Mouse (Mus musculus): ENCODE results near the gene Rcan2. TPM values are rescaled to one million over a fixed set of nuclear protein-coding genes. Genes with fewer than 3 reads are reported as not detected.

The Rcan2 gene
- polyA plus RNA-seq, 1 experiment from 2014 or later: 22.4 TPM

- Histone ChIP-seq H3K27ac (replicated peaks) (no peak overlapping the region), H3K9me3 (no peaks in the 10 kb centered on the region), H3K9ac (replicated peaks) (no peak overlapping the region), H3K4me2 (replicated peaks) (no peak overlapping the region), H3K36me3 (no peaks in the 10 kb centered on the region), H3K27me3 (no peaks in the 10 kb centered on the region), H3K4me1 (peaks cover 23% of the 10 kb centered on the region), H3K4me3 (no peak overlapping the region)
- 87% methylated on average over 9 of the region's 9 CpGs for WGBS
- no peak for ATAC-seq (ENCODE audit: low FRiP score, low read depth)
Observed at GRCm38 (mm10) chr17:44027311-44027710, 226.2 kb downstream of the Rcan2 start.

DNA sequence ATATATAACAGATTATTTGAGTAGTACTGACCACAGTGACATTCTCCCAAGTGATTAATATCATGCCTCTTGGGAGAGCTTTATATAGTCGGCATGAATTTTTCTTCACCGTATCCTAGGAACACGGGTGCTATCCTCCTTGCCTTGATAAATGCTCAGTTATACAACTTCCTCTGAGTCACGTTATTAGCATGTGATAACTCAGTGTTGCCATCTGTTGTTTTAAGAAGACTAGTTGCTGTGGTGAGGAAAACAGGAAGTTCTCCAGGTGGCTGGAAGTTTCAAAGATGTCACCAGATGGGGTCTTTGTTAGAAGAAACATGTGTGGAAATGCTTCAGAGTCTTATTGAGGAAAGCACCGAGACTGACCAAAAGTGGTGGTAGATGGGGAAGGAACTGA is 228.5 kb downstream of the Rcan2 start:
- WGBS: 84% methylated on average over 5 of the region's 5 CpGs
- ATAC-seq (ENCODE audit: low FRiP score, low read depth): no peak
- H3K27me3 ChIP-seq: no peaks in the 10 kb centered on the region

DNA sequence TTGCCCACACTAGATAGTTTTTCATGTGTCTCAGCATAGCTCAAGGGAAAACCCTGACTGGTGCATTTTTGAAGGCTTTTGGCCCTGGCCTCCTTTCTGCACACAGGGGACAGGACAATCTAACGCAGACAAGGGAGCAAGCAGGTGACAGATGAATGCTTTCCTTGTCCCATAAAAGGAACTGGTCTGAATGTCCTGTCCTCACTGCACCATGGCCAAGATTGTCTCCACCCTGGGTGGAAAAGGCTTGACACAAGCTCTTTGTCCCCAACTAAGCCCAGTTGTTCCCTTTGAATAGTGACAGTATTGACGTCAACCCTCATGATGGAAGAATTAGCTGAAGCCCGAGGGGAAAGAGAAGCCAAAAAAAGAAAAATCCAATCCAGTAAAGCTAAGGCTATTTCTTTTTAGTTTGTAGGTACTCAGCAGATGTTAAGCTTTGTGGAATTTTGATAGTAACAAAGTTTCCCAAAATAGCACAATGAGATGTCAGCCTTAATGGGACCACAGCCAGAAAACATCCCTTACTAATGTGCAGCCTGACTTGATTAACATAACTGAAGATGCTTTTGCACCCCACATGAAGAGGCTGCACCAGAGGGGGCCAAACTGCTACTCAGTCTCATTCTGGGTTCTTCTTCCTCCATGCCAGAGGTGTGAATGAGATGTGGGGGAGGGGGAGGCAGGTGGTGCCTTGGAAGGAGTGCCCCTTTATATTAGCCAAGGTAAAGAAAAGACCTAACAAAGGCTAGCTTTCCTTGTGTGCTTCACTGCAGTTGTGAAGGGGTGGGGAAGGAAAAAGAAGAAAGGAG is 229.8 kb downstream of the Rcan2 start:
- Histone ChIP-seq H3K4me2 (replicated peaks) (no peak overlapping the region), H3K36me3 (no peaks in the 10 kb centered on the region), H3K4me3 (no peak overlapping the region), H3K4me1 (peaks cover 18% of the 10 kb centered on the region), H3K9me3 (no peaks in the 10 kb centered on the region), H3K27ac (replicated peaks) (no peak overlapping the region), H3K27me3 (no peaks in the 10 kb centered on the region), H3K9ac (replicated peaks) (no peak overlapping the region)
- WGBS: 30% methylated on average over 3 of the region's 3 CpGs
- ATAC-seq (ENCODE audit: low FRiP score, low read depth): no peak

More for the DNA sequence above, 228.5 kb downstream of the Rcan2 start:
- H3K4me3 ChIP-seq: no peak overlapping the region
- no peaks in the 10 kb centered on the region for H3K9me3 ChIP-seq
- H3K36me3 ChIP-seq: no peaks in the 10 kb centered on the region
- H3K4me1 ChIP-seq: peaks cover 23% of the 10 kb centered on the region
- H3K27ac ChIP-seq (replicated peaks): no peak overlapping the region
- no peak overlapping the region for H3K4me2 ChIP-seq (replicated peaks)
- H3K9ac ChIP-seq (replicated peaks): no peak overlapping the region

- Histone ChIP-seq H3K4me3 (no peak overlapping the region), H3K9ac (replicated peaks) (no peak overlapping the region), H3K4me1 (peaks cover 10% of the 10 kb centered on the region), H3K27me3 (no peaks in the 10 kb centered on the region), H3K4me2 (replicated peaks) (no peak overlapping the region), H3K9me3 (no peaks in the 10 kb centered on the region), H3K27ac (replicated peaks) (no peak overlapping the region), H3K36me3 (no peaks in the 10 kb centered on the region)
- no peak for ATAC-seq (ENCODE audit: low FRiP score, low read depth)
- 100% methylated on average over 1 of the region's 1 CpGs for WGBS
Observed at GRCm38 (mm10) chr17:44035005-44035404, 233.9 kb downstream of the Rcan2 start.

- Histone ChIP-seq H3K36me3 (no peaks in the 10 kb centered on the region), H3K9me3 (no peaks in the 10 kb centered on the region), H3K9ac (replicated peaks) (no peak overlapping the region), H3K4me2 (replicated peaks) (no peak overlapping the region), H3K27ac (replicated peaks) (no peak overlapping the region), H3K4me1 (no peaks in the 10 kb centered on the region), H3K4me3 (no peak overlapping the region), H3K27me3 (no peaks in the 10 kb centered on the region)
- 62% methylated on average over 9 of the region's 9 CpGs for WGBS
- no peak for ATAC-seq (ENCODE audit: low FRiP score, low read depth)
Observed at GRCm38 (mm10) chr17:44038656-44039055, 237.5 kb downstream of the Rcan2 start.

DNA sequence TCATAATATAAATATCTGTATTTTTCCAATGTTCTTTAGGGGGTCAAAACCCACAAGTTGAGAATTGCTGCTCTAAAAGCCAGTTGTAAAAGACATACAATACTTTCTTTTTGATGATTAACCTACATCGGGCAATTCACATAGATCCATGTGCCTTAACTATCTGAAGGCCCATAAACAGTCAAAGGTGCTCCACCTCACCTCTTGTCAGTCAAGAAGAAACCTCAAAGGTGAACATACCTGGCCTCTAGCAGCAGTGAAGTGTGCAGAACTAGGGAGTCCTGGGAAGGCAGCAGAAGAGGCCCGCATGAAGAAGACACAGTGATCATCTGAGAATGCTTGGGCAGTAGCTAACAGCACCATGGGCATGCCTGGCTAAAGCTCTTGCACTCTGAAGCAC is 239.3 kb downstream of the Rcan2 start:
- Histone ChIP-seq H3K4me3 (no peak overlapping the region), H3K9me3 (no peaks in the 10 kb centered on the region), H3K27me3 (no peaks in the 10 kb centered on the region), H3K4me2 (replicated peaks) (no peak overlapping the region), H3K9ac (replicated peaks) (no peak overlapping the region), H3K36me3 (no peaks in the 10 kb centered on the region), H3K4me1 (no peaks in the 10 kb centered on the region), H3K27ac (replicated peaks) (no peak overlapping the region)
- no peak for ATAC-seq (ENCODE audit: low FRiP score, low read depth)
- 97% methylated on average over 2 of the region's 2 CpGs for WGBS

GRCm38 (mm10) chr17:44042301-44042700 is 241.2 kb downstream of the Rcan2 start:
- H3K27me3 ChIP-seq: no peaks in the 10 kb centered on the region
- H3K36me3 ChIP-seq: no peaks in the 10 kb centered on the region
- no peaks in the 10 kb centered on the region for H3K4me1 ChIP-seq
- H3K9me3 ChIP-seq: no peaks in the 10 kb centered on the region
- no peak overlapping the region for H3K4me3 ChIP-seq
- WGBS: 74% methylated on average over 2 of the region's 2 CpGs
- H3K4me2 ChIP-seq (replicated peaks): no peak overlapping the region
- no peak overlapping the region for H3K27ac ChIP-seq (replicated peaks)
- no peak overlapping the region for H3K9ac ChIP-seq (replicated peaks)
- no peak for ATAC-seq (ENCODE audit: low FRiP score, low read depth)

DNA sequence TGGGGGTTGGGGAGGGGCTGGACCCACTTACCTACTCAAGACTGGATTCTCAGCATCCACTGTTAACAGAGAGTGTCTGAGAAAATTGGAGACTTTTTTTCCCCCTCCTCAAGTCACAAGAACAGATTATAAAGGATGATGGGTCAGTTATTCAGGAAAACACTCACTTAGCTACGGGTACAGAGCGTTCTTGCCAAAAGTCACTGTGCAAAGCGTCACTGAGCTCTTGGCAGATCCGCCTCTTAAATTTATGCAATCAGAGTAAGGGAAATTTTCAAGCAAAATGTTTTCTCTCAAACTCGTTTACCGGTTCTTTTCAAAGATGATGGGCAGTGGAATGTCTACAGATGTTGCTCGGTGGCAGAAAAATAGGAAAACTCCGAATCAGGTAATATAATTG is 241.7 kb downstream of the Rcan2 start:
- H3K27me3 ChIP-seq: no peaks in the 10 kb centered on the region
- 92% methylated on average over 8 of the region's 8 CpGs for WGBS
- no peak overlapping the region for H3K27ac ChIP-seq (replicated peaks)
- H3K36me3 ChIP-seq: no peaks in the 10 kb centered on the region
- H3K4me3 ChIP-seq: no peak overlapping the region
- no peaks in the 10 kb centered on the region for H3K4me1 ChIP-seq
- H3K9me3 ChIP-seq: no peaks in the 10 kb centered on the region
- no peak for ATAC-seq (ENCODE audit: low FRiP score, low read depth)
- no peak overlapping the region for H3K4me2 ChIP-seq (replicated peaks)
- H3K9ac ChIP-seq (replicated peaks): no peak overlapping the region

DNA sequence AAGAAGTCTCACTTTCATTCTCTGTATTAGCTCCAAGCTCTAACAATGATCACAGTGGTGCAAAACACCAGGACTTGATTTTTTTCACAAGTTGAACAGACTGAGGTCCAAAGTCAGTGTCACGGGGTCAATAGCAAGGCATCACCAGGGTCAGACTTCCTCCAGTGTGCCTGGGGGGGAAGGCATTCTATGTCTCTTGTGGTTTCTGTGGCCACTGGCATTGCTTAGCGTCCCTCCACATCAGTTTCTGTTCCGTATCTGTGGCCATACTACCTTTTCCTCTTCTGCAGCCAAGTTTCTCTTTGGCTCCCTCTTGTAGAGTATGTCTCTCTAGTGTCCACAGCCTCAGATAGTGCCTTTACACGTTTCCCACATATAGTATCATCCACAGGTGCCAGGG is 252.3 kb downstream of the Rcan2 start:
- H3K4me3 ChIP-seq: no peak overlapping the region
- ATAC-seq (ENCODE audit: low FRiP score, low read depth): no peak
- no peaks in the 10 kb centered on the region for H3K4me1 ChIP-seq
- H3K4me2 ChIP-seq (replicated peaks): no peak overlapping the region
- 78% methylated on average over 4 of the region's 4 CpGs for WGBS
- no peaks in the 10 kb centered on the region for H3K36me3 ChIP-seq
- no peak overlapping the region for H3K27ac ChIP-seq (replicated peaks)
- H3K9me3 ChIP-seq: no peaks in the 10 kb centered on the region
- no peaks in the 10 kb centered on the region for H3K27me3 ChIP-seq
- no peak overlapping the region for H3K9ac ChIP-seq (replicated peaks)

- Histone ChIP-seq H3K4me3 (no peak overlapping the region), H3K9ac (replicated peaks) (no peak overlapping the region), H3K27ac (replicated peaks) (no peak overlapping the region), H3K27me3 (no peaks in the 10 kb centered on the region), H3K4me2 (replicated peaks) (no peak overlapping the region), H3K9me3 (no peaks in the 10 kb centered on the region), H3K4me1 (no peaks in the 10 kb centered on the region), H3K36me3 (no peaks in the 10 kb centered on the region)
- ATAC-seq (ENCODE audit: low FRiP score, low read depth): no peak
- 76% methylated on average over 1 of the region's 1 CpGs for WGBS
Observed at GRCm38 (mm10) chr17:44057123-44057522, 256.0 kb downstream of the Rcan2 start.

DNA sequence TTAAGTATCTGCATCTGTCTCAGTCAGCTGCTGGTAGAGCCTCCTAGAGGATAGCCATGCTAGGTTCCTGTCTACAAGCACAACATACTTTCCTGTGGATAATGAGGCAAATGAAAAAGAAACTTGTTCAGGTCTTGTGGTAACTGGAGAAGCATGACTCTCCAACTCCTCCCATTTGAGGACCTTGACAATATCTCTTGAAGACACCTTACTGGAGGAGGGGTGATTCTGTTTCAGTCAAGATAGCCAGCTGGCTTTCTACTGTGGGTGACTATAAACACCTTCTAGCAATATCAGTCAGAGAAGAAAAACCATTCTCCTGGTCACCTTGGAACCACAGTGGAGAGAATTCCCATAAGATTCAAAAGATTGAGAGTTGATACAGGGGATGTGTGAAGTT is 257.0 kb downstream of the Rcan2 start:
- H3K9me3 ChIP-seq: no peaks in the 10 kb centered on the region

GRCm38 (mm10) chr17:44060781-44061180 is 259.6 kb downstream of the Rcan2 start:
- no peaks in the 10 kb centered on the region for H3K36me3 ChIP-seq
- ATAC-seq (ENCODE audit: low FRiP score, low read depth): no peak
- H3K4me1 ChIP-seq: no peaks in the 10 kb centered on the region
- H3K9me3 ChIP-seq: no peaks in the 10 kb centered on the region
- no peak overlapping the region for H3K27ac ChIP-seq (replicated peaks)
- whole genome bisulfite sequencing: 100% methylated on average over 1 of the region's 1 CpGs
- H3K27me3 ChIP-seq: no peaks in the 10 kb centered on the region
- no peak overlapping the region for H3K4me2 ChIP-seq (replicated peaks)
- H3K4me3 ChIP-seq: no peak overlapping the region
- H3K9ac ChIP-seq (replicated peaks): no peak overlapping the region

More for the DNA sequence above, 257.0 kb downstream of the Rcan2 start:
- no peak overlapping the region for H3K9ac ChIP-seq (replicated peaks)
- no peaks in the 10 kb centered on the region for H3K4me1 ChIP-seq
- H3K36me3 ChIP-seq: no peaks in the 10 kb centered on the region
- H3K4me3 ChIP-seq: no peak overlapping the region
- no peak overlapping the region for H3K4me2 ChIP-seq (replicated peaks)
- no peaks in the 10 kb centered on the region for H3K27me3 ChIP-seq
- ATAC-seq (ENCODE audit: low FRiP score, low read depth): no peak
- no peak overlapping the region for H3K27ac ChIP-seq (replicated peaks)

Measured in midbrain, embryonic 12.5 days (tissue).